Mouse (Mus musculus) naive thymus-derived CD4-positive, alpha-beta T cell, adult 2 months (primary cell): ENCODE results near the gene Acer2.
"Not testable (repeated sequence)": the region's sequence is repeated elsewhere in the genome, so short reads cannot be mapped to it uniquely, and the experiment has no call there.

Experiments
- DNase-seq: peaks from one replicate; pipeline ENCODE4 v3.0.0-alpha.2; 2011; ENCODE audit warnings: low read depth

The Acer2 gene

DNA sequence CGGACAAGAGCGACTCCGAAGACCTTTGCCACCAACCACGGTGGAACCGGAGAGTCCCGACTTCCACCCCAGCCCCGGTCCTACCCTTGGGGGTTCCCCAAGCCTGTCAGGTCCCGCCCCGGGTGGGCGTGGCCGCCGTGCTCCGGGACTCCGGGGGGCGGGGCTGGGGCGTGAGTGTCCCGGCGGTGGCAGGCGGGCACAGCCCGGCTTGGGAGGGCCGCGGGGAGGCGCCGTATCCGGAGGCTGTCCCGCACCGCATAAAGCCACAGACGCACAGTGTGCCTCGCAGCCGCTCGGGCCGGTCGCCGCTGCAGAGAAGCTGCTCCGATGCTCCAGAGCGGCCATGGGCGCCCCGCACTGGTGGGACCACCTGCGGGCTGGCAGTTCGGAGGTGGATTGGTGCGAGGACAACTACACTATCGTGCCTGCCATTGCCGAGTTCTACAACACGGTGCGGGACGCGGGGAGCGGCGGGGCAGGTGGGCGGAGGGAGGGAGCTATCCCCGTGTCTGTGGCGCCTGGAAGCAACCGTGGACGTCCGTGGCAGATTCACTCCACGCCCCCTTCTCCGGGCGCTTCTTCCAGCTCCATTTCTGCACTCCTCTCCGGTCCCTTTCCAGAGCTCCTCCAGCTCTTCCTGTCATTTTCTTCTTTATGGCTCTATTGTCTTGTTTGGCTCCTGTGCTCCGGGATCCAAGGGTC lies at the start of gene Acer2:
Acer2 (plus strand) TSS at position 251 of the 702 bp plus-strand sequence.
- peak; percentile 92 for DNase-seq

DNA sequence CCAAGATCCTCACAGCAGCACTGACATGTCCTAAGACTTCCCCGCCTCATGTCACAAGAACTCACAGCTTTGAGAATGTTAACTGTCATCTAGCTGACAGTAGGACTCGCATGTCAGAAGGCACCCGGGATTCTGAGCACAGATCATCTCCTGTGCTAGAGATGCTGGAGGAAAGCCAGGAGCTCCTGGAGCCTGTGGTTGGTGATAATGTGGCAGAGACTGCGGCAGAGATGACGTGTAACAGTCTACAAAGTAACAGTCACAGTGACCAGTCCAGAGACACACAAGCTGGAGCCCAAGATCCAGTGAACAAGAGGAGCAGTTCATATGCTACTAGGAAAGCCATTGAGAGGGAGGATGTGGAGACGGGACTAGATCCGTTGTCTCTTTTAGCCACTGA lies 49.1 kb upstream of the Acer2 start:
- DNase-seq: no peak

DNA sequence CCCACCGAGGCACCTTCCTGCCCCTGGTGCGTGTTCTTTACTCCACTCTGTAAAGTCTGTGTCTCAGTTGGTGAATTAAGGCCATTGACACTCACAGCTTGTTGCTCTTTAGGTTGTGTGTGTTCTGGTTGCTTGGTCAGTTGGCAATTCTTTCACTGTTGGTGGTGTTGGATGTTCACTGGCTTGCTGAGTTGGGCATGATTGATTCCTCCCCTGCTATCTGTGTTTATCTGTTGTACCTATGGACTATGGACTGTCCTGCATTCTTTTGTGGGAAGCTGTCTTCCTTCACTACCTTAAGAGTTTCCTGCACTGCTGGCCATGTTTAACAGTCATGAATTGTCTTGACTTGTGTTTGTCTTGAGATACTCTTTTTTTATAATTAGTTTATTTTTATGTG lies 42.3 kb upstream of the Acer2 start:
- DNase-seq: no peak

DNA sequence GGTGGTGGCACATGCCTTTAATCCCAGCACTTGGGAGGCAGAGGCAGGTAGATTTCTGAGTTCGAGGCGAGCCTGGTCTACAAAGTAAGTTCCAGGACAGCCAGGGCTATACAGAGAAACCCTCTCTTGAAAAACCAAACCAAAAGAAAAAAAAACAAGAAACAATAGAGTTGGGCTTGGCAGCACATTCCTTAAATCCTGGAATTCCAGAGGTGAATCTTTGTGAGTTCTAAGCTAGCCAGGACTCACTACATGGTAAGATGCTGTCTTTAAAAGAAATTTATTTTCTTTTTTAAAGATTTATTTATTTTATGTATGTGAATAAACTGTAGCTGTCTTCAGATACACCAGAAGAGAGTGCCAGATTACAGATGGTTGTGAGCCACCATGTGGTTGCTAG lies 33.1 kb upstream of the Acer2 start:
- DNase-seq: not testable (repeated sequence)

DNA sequence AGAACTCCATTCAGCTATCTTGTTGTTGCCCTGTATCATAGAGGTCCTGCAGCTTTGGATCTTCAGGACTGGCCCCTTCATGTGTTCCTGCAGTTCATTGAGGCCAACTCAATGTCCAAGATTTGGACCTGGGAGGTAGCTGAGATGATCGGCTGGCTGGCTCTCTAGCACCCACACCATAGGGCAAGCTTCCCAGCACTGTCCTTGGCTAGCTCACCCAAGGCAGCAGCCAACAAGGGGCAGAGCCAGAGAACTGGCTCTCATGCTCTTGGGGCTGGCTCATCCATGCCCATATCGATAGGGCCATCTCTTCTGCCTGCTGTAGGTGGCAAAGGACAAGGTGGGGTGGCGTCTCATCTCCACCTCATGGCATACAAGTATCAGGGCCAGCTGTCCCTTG lies 28.8 kb upstream of the Acer2 start:
- DNase-seq: no peak

DNA sequence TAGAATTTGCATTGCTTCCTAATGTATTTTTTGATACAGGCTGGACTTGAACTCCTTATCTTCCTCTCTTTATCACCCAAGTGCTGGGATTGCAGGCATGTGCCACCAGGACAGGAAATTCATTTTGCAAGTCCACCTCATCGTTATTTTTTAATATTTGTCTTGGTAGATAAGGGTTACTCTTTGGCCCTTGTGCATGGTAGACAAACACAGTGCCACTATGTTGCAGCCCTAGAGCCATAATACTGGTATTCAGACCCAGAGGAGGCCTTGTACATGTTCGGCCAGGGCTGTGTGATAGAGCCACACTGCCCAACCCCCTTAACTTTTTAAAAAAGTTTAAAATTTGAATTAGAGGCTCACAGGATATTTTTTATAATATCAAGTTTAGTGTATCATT lies 26.9 kb upstream of the Acer2 start:
- no peak for DNase-seq

DNA sequence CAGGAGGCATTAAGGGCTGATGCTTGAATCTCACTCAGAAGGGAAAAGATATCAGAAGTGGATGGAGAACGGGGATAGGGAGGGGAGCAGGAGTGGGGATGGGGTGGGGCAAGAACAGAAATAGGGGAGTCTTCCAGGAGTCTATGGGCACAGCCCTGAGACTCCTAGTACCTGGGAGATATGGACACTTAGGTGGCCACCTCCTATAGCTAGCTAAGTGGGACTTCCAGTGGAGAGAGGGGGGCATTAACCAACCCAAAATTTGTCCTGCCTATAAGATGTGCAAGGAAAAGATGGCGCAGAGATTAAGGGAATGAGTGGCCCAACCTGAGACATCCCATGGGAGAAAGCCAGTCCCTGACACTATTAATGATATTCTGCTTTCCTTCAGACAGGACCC lies 22.9 kb upstream of the Acer2 start:
- no peak for DNase-seq

DNA sequence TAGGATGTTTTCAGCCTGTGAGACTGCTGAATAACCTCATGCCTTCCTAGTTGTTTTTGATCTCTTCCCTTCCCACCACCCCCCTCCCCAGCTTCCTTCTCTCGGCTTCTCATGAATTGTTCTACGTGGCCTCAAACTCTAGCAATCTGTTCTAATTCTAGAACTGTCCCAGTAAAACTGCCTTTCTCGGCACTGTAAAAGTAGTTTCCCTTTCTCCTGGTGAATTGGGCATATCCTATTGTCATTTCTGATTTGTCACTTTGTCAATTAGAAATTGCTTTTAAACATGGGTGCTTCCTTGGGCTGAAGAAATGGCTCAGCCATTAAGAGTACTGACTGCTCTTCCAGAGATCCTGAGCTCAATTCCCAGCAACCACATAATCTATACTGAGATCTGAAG lies 22.2 kb upstream of the Acer2 start:
- no peak for DNase-seq

DNA sequence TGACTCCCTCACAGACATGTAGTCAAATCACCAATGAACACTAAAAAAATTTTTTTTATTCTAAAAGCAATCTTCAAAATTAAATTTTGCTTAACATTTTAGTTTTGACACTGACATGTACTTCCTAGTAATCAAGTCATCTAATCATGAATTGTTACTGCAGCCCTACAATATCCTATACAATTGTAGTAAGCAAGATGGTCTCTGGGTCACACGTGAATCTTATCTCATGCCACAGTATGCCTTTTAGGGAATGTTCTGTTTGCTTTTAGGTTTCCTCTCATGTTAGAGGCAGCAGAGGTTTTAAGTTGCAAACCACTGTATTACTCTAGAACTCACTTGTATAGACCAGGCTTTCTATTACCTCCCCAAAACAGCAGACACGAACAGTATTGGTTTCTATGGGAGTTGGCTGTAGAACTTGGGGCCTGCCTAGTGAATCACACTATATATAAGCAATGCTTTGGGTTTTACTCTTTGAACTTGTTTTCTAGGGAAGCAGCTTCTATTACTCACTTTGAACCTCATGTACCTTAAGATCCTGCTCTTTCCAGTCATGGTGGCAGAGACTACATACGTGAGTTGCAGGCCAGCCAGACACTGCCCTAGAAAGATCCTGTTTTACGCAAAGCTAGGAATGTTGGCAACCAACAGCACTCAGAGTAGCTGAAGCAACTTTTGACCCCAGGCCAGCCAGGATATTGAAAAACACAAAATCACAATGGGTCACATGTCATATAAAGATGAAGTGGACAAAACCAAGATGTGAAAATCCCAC lies 21.2 kb upstream of the Acer2 start:
- DNase-seq: no peak

DNA sequence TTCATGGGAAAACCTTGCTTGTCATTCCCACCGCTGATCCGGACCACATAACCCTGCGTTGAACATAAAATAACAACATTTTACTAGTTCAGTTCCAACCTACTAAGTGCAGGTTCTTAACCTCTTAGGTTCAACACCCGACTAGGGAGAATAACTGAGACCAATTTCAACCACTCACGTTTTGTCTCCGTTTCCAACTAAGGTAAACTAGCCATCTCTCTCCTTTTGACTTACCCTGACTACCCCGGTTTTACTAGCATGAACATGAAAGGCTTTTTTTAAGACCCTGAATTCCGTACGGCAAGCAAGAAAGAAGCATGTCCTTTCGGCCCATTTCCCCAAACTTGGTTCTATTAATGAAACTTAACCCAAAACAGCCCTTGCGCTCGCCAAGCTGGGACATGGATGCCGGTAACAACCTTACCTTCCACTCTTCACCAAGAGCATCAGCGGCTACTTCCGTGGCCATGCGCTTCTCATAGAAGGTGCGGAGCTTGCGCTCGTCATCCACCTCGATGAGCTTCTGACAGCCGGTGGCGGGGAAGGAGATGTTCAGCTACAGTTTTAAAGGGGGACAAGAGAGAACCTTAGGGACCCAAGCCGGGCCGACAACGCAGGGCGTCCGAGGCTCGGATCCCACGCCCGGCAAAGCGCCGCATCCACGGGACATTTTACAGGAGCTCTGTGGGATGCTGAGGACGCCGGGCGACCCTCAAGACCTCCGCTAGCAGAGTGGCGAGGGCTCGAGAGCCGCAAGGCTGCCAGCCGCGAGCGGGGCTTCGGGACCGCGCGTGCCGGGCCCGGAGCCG lies 17.7 kb upstream of the Acer2 start:
- peak; percentile 54 for DNase-seq

DNA sequence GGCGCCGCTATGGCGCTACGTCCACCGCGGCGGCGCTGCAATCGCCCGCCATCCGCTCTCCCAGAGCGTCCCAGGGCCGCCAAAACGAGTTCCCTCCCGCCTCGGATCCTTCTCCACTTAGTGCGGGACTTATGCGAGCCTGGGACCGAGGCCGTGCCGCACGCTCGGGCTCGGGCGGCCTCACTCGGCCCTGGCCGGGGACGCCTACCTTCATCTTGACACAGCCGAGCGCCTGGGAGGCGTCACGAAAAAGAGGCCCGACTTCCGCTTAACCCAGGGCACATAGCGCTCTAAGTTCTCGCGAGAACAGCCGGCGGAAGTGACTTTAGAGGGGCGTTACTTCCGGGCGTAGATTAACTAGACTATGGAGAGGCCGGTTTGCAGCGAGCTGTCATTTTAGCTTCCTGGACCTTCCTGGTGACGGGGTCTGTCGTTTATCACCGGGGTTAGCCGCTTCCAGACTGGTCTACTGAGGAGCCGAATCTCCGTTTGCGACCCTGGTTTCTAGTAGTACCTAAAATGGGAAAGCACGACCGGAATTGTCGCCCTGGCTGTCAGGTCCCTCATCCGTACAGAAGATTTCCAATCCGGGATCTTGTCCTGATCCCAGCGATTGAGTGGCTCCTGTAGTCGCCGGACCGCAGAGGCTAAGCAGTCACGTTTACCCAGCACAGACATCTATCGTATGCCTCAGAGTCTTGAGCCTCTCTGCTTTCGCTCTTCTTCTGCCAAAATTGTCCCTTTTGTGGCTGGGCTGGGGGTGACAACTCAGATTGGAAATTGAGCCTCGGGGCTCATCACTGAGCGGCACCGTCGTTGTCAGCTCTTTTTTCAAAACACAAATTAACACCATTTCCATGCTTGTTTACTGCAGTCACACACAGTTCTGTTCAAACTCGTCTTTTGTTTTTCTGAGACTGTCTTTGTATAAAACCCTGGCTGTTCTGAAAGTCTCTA lies 16.8 kb upstream of the Acer2 start, which contains the start of gene Rps6:
Rps6 (minus strand) TSS at position 300 of the 957 bp plus-strand sequence.
- DNase-seq: peak; percentile 98

DNA sequence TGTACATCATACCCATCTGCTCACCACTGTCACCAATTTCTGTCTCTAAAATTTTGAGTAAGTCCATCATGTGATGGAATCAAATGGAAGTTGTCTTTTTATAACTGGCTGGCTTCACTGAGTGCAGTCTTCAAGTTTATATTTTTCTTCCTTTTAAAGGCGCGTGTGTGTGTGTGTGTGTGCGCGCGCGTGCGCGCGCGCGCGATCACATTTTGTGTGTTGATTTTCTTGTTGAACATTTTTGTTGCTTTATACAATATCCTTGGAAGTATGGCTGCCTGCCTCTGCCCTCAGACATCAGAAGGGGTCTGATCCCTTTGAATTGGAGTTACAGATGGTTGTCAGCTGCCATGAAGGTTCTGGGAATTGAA lies 16.1 kb upstream of the Acer2 start:
- no peak for DNase-seq

DNA sequence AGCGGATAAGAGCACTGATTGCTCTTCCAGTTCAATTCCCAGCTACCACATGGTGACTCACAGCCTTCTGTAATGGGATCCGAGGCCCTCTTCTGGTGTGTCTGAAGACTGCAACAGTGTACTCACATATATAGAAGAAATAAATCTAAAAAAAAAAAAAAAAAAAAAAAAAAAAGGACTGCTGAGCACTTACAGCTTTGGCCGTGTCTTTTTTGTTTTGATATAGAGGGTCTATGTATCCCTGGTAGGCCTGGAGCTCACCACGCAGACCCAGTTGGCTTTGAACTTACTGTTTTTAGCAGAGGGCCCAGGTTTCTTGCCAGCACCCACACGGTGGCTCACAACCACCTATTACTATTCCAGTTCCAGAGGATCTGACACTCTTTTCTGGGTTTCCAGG lies 10.1 kb upstream of the Acer2 start:
- no peak for DNase-seq

DNA sequence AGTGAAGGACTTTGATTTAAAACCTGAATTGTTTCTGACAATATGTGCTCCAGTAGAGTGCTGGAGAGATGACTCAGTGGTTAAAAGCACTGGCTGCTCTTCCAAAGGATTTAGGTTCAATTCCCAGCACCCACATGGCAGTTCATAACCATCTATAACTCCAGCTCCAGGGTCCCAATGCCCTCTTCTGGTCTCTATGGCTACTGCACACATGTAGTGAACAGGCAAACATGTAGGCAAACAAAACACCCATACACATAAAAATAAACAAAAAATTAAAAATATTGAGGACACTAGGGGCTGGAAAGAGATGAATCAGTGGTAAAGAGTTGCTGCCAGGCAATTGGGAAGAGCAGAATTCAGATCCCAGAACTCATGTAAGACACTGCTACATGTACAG lies 2.2 kb upstream of the Acer2 start:
- DNase-seq: no peak

DNA sequence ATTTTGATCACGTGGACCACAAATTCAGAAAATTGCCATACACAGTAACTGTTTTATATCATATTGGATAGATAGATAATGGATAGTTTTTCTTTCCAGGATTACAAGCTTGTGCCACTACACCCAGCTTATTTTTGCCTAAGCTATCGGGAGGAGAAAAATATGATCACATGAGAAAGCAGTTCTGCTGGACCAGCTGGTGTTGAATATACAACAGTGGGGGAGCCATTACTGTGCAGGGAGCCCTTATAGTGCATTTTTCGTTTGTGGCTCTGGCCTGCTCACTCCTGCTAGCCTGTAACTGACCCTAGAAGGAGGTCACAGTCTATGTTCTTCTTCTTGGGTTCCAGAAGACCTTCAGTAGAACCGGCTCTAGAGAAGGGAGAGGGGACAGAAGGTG lies 1.1 kb upstream of the Acer2 start:
- DNase-seq: no peak

DNA sequence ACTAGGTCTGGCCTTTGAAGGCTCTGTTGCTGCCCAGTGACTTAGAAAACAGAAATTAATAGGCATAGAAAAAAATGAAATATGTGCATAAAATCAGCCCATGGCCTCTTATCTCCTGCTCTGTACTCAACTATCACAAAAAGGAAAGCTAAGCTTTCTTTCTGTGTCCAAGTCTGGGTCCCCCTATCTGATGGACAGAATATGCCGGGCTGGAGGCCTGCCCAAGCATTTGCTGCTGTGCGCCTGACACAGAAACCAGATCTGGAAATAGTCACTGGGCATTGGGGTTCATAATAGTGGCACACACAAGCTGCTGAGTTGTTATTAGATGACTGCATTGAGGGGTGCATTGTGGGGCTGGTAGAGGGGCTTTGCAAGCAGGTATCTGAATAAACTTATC lies 5.3 kb downstream of the Acer2 start:
- no peak for DNase-seq

DNA sequence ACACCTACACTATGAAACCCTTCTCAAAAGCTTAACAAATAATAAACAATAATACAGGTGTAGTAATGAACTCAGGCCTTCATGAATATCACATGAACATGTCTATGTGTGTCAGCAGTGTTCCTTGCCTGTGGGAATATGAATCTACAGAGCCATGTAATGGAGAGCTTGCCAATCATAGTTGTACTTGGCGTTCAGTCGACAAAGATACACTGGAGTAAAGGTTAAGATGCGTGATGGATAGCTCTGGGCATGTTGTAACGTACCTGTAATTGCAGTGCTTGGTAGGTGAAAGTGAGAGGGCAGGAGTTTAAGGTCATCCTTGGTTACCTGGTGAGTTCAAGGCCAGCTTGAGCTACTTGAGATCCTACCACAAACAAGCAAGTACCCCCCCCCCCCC lies 7.0 kb downstream of the Acer2 start:
- DNase-seq: no peak

DNA sequence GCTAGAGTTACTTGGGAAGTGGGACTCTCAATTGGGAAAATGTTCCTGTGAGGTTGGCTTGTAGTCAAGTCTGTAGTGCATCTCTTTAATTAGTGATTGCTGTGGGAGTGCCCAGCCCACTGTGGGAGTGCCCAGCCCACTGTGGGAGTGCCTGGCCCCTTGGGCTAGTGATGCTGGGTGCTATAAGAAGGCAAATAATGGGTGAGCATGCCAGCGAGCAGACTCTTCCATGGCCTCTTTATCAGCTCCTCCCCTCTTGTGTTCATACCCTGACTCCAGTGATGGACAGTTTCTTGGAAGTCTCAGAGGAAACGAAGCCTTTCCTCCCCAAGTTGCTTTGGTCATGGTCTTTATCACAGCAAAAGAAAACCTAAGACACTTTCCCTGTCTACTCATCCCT lies 8.2 kb downstream of the Acer2 start:
- no peak for DNase-seq

DNA sequence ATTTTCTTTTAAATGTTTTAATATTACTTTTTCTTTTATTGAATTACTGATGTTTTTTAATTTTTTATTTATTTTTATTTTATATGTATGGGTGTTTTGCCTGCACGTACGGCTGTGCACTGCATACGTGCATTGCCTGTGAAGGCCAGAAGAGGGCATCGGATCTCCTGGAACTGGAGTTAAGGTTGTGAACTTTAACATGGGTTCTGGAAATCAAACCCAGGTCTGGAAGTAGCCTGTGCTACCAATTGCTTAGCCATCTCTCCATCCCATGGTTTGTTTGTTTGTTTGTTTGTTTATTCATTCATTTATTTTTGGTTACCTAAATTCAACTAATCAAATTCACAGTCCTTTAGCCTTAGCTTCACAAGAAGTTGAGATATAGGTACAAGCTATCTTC lies 10.7 kb downstream of the Acer2 start:
- DNase-seq: peak; percentile 77

DNA sequence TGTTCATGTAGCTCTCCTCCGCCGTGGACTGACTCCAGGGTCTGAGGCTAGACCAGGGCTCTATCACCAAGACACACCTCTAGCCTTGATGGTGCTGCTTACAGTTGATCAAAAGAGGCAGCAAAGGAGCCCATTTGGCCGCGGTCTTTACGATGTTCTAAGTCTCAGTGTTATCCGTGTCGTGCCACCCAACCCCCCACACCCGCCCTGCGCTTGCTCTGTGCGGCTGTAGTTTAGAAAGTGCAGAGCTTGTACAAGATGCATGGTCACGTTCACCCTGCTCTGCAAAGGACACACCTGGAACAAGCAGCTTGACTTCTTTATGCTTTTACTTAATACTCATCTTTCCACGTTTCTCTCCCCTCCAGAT lies 11.6 kb downstream of the Acer2 start:
- no peak for DNase-seq

DNA sequence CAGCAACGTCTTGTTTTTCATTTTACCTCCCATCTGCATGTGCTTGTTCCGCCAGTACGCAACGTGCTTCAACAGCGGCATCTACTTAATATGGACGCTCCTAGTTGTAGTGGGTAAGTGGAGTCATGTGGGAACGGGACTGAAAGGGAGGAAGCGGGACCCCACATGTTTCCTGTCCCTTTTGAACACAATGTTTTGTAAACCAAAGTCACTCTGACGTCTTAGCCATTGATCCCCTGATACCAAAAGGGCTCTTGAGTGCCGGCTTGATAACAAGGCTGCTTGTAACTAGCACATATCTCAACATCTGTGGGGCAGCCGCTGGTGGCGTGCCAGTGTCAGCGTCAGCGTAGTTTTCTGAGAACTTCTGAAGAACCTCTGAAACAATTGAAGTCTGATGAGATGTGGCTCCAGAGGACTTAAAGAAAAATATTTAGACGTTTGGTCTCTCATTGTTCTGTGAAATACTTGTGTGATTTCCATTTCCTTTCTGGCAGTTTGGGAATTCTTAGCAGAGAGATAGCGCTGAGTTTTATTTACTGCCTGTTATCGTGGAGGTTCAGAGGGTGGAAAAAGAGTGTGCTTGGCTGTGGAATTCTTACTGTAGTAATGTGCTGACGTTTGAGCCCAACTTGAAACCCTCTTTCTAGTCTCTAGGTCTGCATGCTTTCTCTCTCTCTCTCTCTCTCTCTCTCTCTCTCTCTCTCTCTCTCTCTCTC lies 12.1 kb downstream of the Acer2 start:
- DNase-seq: peak; percentile 94
